Mouse (Mus musculus) Muller cell, postnatal 12 days (primary cell): ENCODE results near the gene Slc25a19.
"Not testable (repeated sequence)": the region's sequence is repeated elsewhere in the genome, so short reads cannot be mapped to it uniquely, and the experiment has no call there.

Experiments used
- DNase-seq: peaks from one replicate; pipeline ENCODE4 v3.0.0-alpha.2; 2015; ENCODE audit errors: inconsistent ontology term

Gene Slc25a19

DNA sequence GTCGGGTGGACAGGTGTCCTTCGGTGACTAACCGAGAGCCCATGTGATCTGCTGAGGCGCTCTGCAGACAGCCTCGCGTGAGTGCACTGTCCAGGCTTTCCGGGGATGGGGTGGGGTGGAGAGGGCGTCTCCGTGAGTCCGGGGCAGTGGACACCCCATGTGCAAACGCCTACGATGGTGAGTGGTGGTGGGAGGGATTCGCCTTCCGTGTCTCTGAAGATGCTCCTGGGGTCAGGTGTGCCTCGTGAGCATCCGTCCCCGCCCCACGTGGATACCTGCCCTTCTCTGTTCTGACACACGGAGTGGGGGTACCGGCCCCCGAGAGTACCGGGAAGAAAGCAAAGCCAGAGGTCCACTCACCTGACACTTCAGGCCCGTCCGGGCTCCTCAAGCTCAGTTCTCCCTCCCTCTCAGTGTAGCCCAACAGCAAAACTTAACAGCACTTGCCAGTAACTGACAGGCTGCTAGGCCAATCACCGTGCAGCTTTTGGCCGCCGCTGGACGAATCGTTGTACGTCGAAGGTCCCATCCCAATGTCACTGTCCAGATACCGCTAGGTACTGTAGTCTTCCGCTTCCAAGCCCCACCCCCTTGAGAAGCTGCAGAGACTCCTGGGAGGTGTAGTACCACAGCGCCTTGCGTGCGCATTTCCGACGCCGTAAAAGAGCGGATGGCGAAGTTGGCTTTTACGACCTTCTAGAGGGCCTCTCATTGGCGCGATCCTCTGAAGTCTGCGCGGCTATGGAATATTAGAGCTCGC is at the start of gene Slc25a19:
TSS of gene Slc25a19 (minus strand) at position 591 of the 760 bp plus-strand sequence.
- peak; percentile 99 for DNase-seq

DNA sequence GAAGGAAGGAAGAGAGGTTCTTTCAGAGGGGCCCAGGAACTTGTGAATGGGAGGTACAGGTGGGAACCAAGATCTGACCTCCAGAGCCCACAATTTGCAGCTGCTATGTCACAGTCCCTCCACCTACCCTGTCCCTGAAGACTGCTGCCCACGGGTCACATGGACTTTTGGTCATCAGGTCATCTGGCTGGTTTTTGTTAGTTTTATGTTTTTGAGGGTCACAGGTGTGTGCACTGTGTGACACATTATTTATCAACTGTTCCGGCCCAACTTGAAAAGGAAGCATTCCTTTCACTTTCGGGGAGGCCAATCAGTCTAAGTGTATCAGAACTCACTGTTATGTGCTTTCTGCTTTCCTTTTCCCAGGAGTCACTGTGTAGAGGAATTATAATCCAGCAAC is 49.4 kb upstream of the Slc25a19 start:
- no peak for DNase-seq

DNA sequence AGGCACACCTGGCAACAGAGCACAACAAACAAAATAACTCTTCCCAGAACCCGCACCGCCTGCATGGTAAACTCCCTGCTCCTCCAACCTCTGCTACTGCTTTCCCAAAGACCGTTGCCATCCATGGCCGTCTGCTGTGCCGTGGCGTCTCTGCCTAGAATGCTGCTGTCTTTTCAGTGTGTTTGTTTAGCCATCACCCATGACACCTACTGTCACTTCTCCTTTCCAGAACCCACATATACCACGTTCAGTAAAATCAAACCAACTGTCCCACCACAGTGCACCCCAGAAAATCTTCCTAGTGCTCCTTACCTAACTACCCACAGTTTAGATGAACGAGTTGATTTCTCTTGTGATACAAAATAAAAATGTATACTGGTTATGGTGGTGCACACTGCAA is 48.6 kb upstream of the Slc25a19 start:
- no peak for DNase-seq

DNA sequence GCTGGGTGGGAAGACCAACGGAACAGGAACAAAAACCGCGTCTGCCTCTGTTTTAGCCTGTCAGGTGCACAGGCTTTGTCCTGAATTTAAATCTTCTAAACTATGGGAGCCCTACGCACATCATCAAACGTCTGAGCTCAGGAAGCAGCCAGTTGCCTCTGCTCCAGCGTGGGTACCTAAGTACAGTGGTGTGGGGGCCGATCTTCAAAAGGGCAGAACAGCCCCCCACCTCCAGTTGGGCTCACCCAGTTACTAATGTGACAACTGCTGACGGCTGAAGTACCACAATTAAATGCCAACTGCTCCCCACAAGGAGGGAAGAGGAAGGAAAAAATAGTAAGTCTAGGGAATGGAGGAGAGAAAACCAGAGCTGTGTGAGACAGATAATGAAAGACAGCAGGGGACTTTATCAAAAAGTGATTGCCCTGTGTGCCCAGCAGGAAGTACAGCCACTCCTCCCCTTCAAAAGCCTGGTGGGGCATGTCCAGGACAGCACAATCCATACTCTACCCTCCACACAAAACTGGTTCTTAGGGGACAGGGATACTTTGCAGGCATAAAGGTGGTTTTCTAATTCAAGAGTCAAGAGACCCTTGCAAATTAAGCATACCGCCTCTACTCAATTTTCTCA is 46.3 kb upstream of the Slc25a19 start:
- no peak for DNase-seq

DNA sequence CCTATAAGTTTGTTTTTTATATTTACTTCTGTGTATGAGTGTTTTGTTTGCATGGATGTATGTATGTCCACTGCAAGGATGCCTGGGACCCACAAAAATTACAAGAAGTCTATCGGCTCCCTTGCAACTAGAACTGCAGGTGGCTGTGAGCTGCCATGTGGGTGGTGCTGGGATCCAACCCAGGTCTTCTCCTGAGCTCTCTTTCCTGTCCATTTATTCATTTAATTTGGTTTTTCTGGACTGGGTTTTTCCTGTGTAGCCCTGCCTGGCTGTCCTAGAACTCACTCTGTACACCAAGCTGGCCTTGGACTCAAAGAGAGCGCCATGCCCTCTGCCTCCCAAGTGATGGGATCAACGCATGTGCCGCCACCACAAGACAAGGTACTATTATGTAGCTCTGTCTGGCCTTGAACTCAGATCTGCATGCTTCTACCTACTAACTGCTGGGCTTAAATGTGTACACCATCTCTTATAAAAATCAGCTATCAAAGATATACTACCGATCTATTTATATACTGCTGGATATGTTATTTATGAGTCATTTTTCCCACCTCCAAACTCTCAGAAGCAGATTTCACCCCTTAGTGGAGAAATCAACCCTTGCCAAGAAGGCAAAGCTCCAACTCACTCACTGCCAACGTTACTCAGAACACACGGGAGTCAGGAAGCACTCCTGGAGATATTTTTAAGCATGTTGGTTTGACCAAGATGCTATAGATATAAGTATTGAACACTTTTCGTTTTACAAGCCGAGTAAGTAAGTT is 45.6 kb upstream of the Slc25a19 start:
- DNase-seq, result no peak

- no peak for DNase-seq
These were observed 44.3 kb upstream of the Slc25a19 start for GRCm38 (mm10) chr11:115672226-115672987.

DNA sequence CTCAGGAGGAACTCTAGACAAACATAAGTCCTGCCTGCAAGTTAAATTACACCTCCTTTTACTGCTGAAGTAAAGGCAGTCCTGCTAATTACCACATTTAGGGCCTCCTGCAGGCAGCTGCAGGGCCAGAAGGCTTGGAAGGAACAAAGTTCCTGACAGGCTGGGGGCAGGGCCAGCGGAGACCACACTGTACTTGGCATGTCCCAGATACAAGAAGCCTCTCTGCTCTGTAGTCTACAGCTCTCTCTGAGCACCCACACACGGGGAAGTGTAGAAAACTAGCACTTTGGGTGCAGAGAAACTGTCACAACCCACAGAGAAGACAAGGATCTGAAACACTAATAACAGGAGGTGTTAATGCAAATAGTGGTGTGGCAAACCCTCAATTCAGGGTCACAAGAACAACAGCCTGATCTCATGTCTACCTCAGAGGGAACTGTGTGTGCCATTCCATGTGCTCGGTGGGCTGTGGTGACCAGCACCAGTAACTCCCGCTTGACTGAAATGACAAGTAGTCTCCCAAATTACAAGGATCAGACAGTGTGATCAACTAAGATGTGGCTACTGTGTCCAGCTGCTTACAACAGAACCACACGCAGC is 42.5 kb upstream of the Slc25a19 start:
- peak; percentile 38 for DNase-seq

DNA sequence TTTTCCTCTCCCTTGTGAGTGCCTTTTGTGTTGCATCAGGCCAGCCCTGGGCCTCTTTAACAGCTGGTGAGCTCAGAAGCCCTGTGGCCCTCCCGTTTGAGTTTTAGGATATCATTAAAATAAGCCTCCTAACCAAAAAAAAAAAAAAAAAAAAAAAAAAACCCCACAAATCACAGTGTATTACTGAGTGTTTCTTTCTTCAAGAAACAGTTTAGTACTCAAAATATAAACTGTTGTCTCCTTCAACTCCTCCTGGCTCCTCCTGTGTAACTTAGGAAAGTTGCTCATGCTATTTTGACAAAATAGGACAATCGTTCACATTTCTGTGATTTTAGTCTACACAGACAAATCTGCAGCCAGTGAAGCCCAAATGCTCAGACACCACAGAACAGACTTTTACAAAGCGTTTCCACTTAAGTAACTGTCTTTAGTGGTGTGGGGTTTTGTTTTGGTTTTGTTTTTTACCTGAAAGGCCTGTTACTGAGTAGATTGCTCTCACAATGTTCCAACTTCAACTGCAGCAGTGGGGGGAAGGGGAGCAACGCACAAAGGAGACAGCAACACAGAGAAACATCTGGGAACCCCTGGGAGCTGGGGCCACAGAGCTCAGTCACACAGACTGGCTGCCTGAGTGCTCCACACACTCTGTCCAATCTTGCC is 35.7 kb upstream of the Slc25a19 start:
- no peak for DNase-seq

DNA sequence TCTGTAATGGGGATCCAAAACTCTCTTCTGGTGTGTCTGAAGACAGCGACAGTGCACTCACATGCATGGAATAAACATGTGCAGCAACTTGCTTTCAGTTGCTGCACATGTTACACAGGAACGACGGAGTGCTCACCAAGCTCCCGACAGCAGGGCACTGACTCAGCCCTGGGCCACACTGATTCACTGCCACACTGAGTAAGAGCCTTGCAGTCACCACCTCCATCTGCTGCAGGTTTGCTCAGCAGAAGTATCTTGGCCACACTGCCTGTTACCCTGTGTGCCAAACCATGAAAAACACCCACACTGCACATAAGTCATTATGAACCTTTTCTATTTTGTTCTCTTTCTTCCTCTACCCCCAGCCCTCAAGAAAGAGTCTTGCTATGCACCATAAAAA is 32.3 kb upstream of the Slc25a19 start:
- DNase-seq, result no peak

DNA sequence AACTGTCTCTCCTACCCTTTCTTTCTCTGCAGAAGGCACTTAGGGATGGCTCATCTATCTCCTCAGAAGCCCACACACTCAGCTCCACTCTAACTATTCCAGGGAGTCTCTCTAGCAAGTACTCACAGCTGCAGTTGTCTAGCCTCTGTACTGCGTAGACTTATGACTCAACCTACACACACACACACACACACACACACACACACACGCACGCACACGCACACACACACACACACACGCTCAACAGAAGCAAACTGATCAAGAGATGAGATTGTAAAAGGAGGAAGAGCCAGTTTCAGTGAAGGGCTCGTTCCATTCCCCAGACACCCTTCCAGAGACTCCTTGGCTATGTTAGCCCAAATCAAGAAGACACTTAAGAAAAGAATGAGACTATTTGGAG is 30.4 kb upstream of the Slc25a19 start:
- DNase-seq, result no peak

GRCm38 (mm10) chr11:115654128-115654527 is 26.0 kb upstream of the Slc25a19 start:
- DNase-seq, result no peak

DNA sequence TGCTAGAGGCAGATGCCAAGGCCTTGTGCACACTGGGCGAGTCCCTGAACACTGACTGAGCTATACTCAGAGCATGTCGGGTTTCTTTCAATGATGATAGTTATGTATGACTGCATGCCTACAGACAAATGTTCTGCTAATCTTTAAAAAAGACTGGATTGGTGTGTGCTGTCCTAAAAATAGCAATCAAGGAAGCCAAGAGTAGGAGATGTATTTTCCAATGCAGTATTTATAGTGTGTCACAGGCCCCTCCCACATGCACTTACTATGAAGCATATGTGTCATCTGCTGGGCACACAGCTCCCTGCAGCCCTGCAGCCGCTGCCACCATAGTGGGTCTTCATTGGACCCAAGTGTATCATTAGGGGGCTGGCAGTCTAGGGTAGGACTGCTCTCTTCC is 25.1 kb upstream of the Slc25a19 start:
- no peak for DNase-seq

GRCm38 (mm10) chr11:115651680-115652079 is 23.6 kb upstream of the Slc25a19 start:
- no peak for DNase-seq

- DNase-seq, result no peak
These were observed 21.6 kb upstream of the Slc25a19 start for GRCm38 (mm10) chr11:115649706-115650105.

- DNase-seq, result peak; percentile 58
These were observed 19.4 kb upstream of the Slc25a19 start for GRCm38 (mm10) chr11:115647459-115647858.

- DNase-seq, result no peak
These were observed 18.3 kb upstream of the Slc25a19 start for GRCm38 (mm10) chr11:115646439-115646838.

DNA sequence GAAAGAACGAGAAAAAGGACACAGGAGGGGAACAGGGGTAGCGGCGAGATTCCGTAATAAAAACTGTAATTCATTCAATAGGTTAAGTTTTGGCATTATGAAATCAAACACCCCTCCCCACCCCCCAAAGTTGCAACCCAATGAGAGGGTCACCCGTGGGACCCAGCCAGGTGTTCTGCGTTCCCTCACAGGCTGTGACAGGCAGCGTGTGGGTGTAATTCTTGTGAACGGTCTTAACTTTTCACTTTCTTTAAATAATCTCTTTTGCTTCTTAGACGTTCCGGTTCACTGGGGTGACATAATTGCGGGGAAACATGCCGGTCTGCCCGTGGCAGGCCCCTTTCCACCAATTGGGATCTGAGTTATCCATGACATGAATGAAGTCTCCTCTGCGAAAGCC is 17.4 kb upstream of the Slc25a19 start:
- not testable (repeated sequence) for DNase-seq

- no peak for DNase-seq
These were observed 16.2 kb upstream of the Slc25a19 start for GRCm38 (mm10) chr11:115644308-115644707.

GRCm38 (mm10) chr11:115643265-115643664 is 15.2 kb upstream of the Slc25a19 start:
- DNase-seq, result no peak

DNA sequence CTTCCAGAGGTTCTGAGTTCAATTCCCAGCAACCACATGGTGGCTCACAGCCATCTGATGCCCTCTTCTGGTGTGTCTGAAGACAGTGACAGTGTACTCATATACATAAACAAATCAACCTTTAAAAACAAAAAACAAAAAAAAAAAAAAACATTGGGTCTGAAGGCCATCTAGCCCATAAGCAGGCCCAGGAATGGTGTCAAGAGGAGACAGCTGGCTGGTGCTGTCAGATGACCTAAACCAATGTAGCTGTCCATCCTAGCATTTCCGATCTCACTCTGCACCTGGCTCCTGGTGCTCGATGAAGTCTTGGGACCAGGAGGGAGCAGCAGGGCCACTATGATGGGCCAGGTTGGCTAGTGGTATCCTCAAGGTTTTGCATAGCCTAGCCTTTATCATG is 14.6 kb upstream of the Slc25a19 start:
- DNase-seq, result no peak

DNA sequence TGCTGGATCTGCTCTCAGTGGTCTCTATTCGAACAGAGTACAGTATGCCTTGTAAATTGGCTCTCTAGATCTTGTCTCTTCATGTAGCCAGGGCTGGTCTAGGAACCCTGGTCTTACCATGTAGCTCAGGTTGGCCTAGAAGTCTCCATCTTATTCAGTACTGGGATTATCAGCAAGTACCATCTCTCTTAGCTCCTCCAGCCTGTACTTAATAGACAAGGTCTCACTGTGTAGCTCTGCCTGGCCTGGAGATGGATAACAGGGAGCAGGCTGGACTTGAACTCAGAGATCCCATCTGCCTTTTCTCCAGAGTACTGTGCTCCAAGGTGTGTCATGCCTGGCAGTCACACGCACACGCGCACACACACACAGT is 13.6 kb upstream of the Slc25a19 start:
- DNase-seq, result no peak
